Mouse (Mus musculus) right cerebral cortex, postnatal 4 days (tissue): Measurements from ENCODE around the gene Fbxw18.
A peak's percentile ranks its signal among the peaks of the same experiment; 100 is the strongest.
"Not testable (repeated sequence)": the region's sequence is repeated elsewhere in the genome, so short reads cannot be mapped to it uniquely, and the experiment has no call there.

ENCODE experiments used
- DNase-seq: peaks from one replicate; pipeline ENCODE4 v3.0.0-alpha.2; 2022

Fbxw18 gene

DNA sequence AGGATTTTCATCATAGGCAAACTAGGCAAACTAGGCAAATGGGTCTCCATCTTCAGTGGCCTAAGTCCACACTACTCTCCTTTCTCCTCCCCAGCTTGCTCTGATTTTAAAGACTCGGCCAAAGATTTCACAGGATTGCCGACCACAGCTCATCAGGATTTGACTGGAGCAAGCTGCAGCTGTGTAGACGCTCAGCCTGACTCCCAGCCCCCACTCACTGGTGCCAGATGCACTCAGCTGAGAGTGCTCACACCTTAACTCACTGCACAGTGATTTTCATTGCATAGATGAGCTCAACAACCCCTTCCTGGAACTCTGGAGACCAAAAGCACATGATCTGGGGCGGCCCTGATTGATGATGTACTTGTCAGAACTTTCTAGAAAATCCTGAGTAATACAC is at the start of gene Fbxw18:
Gene Fbxw18, minus strand, starts transcription at position 101 of the 400 bp plus-strand sequence.
- not testable (repeated sequence) for DNase-seq

DNA sequence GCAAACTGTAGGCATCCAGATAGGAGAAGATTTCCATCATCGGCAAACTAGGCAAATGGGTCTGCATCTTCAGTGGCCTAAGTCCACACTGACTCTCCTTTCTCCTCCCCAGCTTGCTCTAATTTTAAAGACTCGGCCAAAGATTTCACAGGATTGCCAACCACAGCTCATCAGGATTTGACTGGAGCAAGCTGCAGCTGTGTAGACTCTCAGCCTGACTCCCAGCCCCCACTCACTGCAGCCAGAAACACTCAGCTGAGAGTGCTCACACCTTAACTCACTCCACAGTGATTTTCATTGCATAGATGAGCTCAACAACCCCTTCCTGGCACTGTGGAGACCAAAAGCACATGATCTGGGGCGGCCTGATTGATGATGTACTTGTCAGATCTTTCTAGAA is 43.5 kb upstream of the Fbxw18 start, which contains the start of gene Fbxw26:
Gene Fbxw26, minus strand, starts transcription at position 101 of the 400 bp plus-strand sequence.
- not testable (repeated sequence) for DNase-seq

DNA sequence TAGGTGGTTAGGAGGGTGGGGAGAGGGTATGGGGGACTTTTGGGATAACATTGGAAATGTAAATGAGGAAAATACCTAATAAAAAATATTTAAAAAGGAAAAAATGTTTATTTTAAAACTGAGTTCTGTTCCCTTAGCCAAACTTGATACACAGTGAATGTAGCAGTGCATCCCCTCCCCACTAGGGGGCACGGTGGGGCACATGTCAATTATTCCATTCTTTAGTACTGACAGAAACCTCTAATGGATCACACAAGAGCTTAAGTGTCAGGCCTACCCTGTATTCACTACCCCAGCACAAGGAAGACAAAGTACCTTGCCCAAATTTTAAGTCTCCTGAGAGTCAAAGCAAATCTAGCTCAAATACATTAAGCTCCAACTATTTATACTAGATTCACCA is 17.2 kb downstream of the Fbxw18 start:
- peak; percentile 33 for DNase-seq

DNA sequence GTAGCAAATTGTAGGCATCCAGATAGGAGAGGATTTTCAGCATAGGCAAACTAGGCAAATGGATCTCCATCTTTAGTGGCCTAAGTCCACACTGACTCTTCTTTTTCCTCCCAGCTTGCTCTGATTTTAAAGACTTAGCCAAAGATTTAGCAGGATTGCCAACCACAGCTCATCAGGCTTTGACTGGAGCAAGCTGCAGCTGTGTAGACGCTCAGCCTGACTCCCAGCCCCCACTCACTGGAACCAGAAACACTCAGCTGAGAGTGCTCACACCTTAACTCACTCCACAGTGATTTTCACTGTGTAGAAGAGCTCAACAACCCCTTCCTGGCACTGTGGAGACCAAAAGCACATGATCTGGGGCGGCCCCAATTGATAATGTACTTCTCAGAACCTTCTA is 37.9 kb downstream of the Fbxw18 start, which contains the start of gene Fbxw25:
Gene Fbxw25, minus strand, starts transcription at position 101 of the 400 bp plus-strand sequence.
- DNase-seq, result not testable (repeated sequence)
